Mouse (Mus musculus): ENCODE data around the gene Cbx8.

DNA sequence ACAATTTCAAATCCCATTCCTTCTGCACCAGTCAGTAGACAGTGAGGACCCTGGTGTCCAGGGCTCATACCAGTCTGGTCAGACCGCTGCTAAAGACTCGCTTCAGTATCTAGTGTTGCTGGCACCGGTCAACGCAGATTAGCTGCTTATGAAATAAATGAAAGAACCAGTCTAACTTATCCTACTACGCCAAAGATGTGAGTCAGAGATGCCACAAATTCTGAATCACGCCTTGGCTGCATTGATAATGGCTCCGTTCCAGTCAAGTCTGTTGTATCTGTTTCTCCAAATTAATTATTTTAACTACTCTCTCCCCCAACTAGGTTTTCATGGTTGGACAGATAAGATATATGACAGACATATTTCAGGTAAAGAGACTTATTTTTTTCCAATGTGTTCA lies 19.6 kb downstream of the Cbx8 start:
- TF ChIP-seq POLR2A (IDR thresholded peaks at IDR 0.05; ENCODE audit: borderline replicate concordance, control insufficient read depth, low read depth, low read length) (no peak), CTCF (IDR thresholded peaks at IDR 0.05; ENCODE audit: control insufficient read depth, insufficient read depth, low read length) (no peak)

Data from bone marrow, adult 2 months (tissue).